Mouse (Mus musculus): Measurements from ENCODE around the gene Notch3.
"Not testable (repeated sequence)": the region's sequence is repeated elsewhere in the genome, so short reads cannot be mapped to it uniquely, and the experiment has no call there.

The Notch3 gene

GRCm38 (mm10) chr17:32166687-32167086, at the start of gene Notch3:
TSS of gene Notch3 (minus strand) at chr17:32166852.
- DNase-seq (ENCODE audit: low read depth, low spot score), result no peak

- not testable (repeated sequence) for DNase-seq (ENCODE audit: low read depth, low spot score)
Observed at GRCm38 (mm10) chr17:32215587-32215986, 48.9 kb upstream of the Notch3 start.

GRCm38 (mm10) chr17:32211554-32211953, 44.9 kb upstream of the Notch3 start:
- not testable (repeated sequence) for DNase-seq (ENCODE audit: low read depth, low spot score)

GRCm38 (mm10) chr17:32209752-32210151, 43.1 kb upstream of the Notch3 start:
- no peak for DNase-seq (ENCODE audit: low read depth, low spot score)

- no peak for DNase-seq (ENCODE audit: low read depth, low spot score)
Observed at GRCm38 (mm10) chr17:32209144-32209543, 42.5 kb upstream of the Notch3 start.

- no peak for DNase-seq (ENCODE audit: low read depth, low spot score)
Observed at GRCm38 (mm10) chr17:32207586-32208245, 41.1 kb upstream of the Notch3 start.

- no peak for DNase-seq (ENCODE audit: low read depth, low spot score)
Observed at GRCm38 (mm10) chr17:32205345-32205744, 38.7 kb upstream of the Notch3 start.

GRCm38 (mm10) chr17:32202972-32203371, 36.3 kb upstream of the Notch3 start:
- DNase-seq (ENCODE audit: low read depth, low spot score), result no peak

GRCm38 (mm10) chr17:32201086-32201485, 34.4 kb upstream of the Notch3 start:
- no peak for DNase-seq (ENCODE audit: low read depth, low spot score)

- DNase-seq (ENCODE audit: low read depth, low spot score), result no peak
Observed at GRCm38 (mm10) chr17:32199796-32200195, 33.1 kb upstream of the Notch3 start.

- no peak for DNase-seq (ENCODE audit: low read depth, low spot score)
Observed at GRCm38 (mm10) chr17:32197156-32197555, 30.5 kb upstream of the Notch3 start.

GRCm38 (mm10) chr17:32195725-32196124, 29.1 kb upstream of the Notch3 start:
- no peak for DNase-seq (ENCODE audit: low read depth, low spot score)

GRCm38 (mm10) chr17:32193010-32193409, 26.4 kb upstream of the Notch3 start:
- no peak for DNase-seq (ENCODE audit: low read depth, low spot score)

- DNase-seq (ENCODE audit: low read depth, low spot score), result no peak
Observed at GRCm38 (mm10) chr17:32189850-32190249, 23.2 kb upstream of the Notch3 start.

GRCm38 (mm10) chr17:32188863-32189636, 22.4 kb upstream of the Notch3 start, which contains the start of gene Ephx3:
TSS of gene Ephx3 (minus strand) at chr17:32189549.
- no peak for DNase-seq (ENCODE audit: low read depth, low spot score)

GRCm38 (mm10) chr17:32183017-32183416, 16.4 kb upstream of the Notch3 start:
- DNase-seq (ENCODE audit: low read depth, low spot score), result no peak

- no peak for DNase-seq (ENCODE audit: low read depth, low spot score)
Observed at GRCm38 (mm10) chr17:32179621-32180491, 13.2 kb upstream of the Notch3 start.

GRCm38 (mm10) chr17:32176919-32177318, 10.3 kb upstream of the Notch3 start:
- DNase-seq (ENCODE audit: low read depth, low spot score), result no peak

- no peak for DNase-seq (ENCODE audit: low read depth, low spot score)
Observed at GRCm38 (mm10) chr17:32173166-32173565, 6.5 kb upstream of the Notch3 start.

GRCm38 (mm10) chr17:32172485-32172884, 5.8 kb upstream of the Notch3 start:
- DNase-seq (ENCODE audit: low read depth, low spot score), result no peak

- DNase-seq (ENCODE audit: low read depth, low spot score), result peak; percentile 43
Observed at GRCm38 (mm10) chr17:32169518-32170225, 3.0 kb upstream of the Notch3 start.
